Mouse (Mus musculus) CD8-positive naive resting alpha-beta T cell, adult 2 months (primary cell): ENCODE measurements around the gene Slc24a4.
"Not testable (repeated sequence)": the region's sequence is repeated elsewhere in the genome, so short reads cannot be mapped to it uniquely, and the experiment has no call there.

Experiments used
- DNase-seq, 2 experiments: peaks; one replicate each; pipeline ENCODE4 v3.0.0; 2022; ENCODE audit warnings: low read depth in 2 of 2, low spot score in 2 of 2

Slc24a4 gene

DNA sequence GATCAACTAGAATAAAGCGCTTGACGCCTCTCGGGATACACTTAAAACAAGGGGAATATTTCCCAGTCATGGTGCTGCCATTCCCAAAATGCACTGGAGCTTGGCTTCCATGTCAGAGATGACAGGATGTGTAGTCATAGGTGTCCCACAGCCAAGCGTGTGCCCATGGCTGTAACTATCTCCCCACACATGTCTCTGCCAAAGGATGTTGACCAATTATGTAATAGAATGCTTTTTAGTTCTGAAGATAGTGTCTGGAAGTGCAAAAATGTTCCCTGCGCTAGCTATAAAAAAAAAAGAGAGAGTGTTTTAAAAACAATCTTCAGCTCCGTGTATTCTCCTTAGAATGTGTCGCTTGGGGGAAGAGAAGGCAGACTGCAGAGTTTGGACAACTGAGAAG, 36.1 kb downstream of the Slc24a4 start:
- no peak for DNase-seq

- DNase-seq, result no peak
Measured at GRCm38 (mm10) chr12:102166691-102167261, 38.2 kb downstream of the Slc24a4 start.

DNA sequence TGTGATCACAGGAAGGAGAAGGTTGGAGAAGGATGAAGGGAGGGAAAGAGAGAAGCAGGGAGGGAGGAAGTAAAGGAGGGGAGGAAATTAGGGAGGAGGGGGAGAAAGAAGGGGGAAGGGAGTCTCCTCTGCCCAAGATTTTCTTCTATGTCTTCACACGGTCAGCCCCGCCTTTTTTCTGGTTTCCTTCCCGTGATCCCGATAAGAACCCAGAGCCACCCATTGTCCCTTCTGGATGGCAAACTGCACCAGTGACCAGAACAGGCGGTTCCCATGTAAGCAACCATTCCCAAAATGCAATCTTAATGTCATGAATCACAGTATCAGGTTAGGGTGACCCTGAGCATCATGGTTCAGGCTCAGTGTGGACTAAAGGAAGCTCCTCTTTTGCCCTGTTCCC, 38.8 kb downstream of the Slc24a4 start:
- DNase-seq, result no peak

DNA sequence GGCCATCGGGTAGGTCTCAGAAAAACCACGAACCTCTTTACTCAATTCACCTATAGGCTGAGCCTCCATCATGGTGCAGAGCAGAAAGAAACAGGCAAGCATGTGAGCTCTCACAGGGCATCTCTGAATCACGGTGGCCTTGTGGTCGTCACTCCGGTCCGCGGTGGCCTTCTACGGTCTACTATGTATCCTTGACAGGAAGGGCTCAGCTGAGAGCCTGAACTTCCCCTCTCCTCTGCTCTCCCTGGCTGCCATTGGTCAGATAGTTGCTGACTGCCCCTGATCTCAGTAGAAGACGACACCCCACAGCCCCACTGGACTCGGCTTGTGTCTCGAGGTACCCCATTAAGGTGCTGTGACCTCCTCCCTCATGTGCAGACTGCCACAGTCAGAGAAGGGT, 44.2 kb downstream of the Slc24a4 start:
- DNase-seq, result no peak

GRCm38 (mm10) chr12:102173345-102173744, 44.8 kb downstream of the Slc24a4 start:
- no peak for DNase-seq

DNA sequence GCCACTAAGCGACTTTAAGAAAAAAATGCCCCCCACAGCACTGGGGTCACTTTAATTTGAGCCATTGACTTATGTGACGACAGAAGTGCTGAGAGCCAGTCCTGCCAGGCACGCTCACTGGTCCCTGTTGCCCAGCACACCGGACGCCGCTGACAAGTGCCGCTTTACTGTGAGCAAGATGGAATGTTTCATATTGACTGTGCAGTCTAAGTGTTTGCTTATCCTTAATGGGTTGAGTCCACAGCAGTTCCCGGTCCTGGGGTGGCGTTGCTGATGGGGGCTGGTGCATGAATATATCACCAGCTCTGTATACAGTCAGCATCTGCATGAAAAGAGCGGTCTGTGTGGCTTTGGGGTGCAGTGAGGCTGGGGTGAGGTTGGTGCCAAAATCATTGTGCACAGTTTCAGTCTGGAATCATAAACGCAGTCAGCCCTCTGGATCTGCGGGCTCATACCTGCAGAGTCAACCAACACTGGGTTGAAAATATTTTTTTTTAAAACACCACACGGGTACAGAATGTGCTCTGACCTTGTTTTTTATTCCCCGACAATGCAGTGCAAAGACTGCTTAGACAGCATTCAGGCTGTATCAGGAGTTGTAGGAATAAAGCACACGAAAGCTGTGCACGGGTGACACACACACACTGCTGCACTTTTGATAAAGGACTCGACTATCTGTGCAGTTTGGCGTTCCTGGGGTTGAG, 52.0 kb downstream of the Slc24a4 start:
- no peak for DNase-seq

DNA sequence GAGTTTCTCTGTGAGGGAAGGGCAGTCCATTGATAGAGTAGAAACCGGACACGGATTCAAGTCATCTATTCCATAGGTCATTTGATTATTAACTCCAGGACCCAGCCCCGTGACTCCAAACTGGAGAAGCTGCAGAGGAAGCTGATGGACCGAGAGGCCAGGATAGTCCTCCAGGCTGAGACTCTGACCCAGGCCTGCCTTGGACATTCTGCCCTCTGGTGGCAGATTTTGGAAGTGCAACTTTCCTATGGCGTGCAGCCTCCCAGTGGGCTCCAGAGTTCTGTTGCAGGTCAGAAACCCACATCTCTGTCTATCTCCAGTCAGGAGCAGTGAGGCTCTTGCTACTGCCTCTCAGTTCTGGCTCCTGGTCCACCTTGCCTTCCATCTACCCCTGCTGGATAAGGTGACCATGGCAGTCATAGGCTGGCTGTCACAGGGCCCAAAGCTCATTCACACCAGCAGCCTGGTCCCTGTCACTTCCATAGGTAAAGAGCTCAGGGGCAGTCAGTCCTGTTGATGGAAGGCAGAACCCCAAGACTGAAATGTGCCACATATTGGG, 53.3 kb downstream of the Slc24a4 start:
- peak; percentile 44 to 45 for DNase-seq

GRCm38 (mm10) chr12:102182621-102183020, 54.1 kb downstream of the Slc24a4 start:
- no peak for DNase-seq

GRCm38 (mm10) chr12:102183201-102183600, 54.7 kb downstream of the Slc24a4 start:
- no peak for DNase-seq

DNA sequence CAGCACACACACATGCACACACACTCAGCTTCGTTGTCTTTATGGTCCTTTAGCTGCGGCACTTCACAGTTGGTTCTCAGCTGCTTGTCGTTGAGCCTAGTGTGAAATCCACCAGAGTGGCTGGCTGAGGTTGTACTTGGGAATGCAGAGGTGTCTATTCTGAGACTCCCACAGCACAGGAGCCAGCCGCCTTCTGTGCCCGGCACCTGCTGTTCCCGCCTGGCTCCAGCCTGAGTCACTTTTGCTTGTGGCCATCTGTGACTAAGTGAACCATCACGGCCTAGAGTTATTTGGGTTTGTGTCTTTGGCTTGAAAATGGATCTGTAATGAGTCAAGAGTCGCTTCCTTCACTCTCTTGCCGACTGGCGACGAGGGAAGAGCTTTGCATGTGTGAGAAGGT, 62.3 kb downstream of the Slc24a4 start:
- no peak for DNase-seq

- no peak for DNase-seq
Measured at GRCm38 (mm10) chr12:102201516-102201915, 73.0 kb downstream of the Slc24a4 start.

GRCm38 (mm10) chr12:102202901-102203300, 74.4 kb downstream of the Slc24a4 start:
- DNase-seq, result no peak

- no peak for DNase-seq
Measured at GRCm38 (mm10) chr12:102206471-102206870, 77.9 kb downstream of the Slc24a4 start.

GRCm38 (mm10) chr12:102207245-102207644, 78.7 kb downstream of the Slc24a4 start:
- no peak for DNase-seq

DNA sequence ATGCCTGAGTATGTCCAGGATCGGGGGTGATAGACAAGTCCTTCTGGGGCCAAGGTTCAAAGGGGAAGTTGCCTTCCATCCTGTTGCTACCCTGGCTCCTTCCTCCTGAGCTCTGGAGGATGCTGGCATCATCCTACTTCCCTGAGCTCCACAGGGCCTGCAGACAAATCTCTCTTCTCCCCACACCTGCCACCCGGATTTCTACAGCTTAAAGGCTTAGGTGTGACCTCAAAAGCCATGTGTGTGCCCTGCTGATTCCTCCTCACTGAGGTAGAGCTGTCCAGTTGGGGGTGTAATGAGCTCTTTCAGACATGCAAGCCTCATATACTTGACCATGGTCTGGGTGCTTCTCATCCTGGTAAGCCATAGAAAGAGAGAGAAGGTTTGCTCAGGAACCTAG, 82.3 kb downstream of the Slc24a4 start:
- DNase-seq, result no peak

DNA sequence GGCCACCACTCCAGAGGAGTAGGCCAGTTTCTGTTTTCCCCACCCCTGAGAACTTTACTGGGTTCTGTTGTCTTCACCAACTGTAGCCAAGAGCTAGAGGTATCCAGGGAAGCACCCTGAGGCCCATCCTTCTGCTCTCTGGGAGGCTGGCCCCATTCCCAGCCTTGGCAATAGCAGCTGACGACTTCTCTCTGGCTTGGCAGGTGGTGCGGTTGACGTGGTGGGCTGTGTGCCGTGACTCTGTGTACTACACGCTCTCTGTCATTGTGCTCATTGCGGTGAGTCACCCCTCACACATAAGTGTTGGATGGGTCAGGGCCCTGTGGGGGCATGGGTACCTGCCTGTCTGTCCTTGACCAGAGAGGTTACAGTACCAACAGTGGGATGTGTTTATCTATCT, 94.9 kb downstream of the Slc24a4 start:
- DNase-seq, result no peak

GRCm38 (mm10) chr12:102224112-102224511, 95.6 kb downstream of the Slc24a4 start:
- not testable (repeated sequence) for DNase-seq

DNA sequence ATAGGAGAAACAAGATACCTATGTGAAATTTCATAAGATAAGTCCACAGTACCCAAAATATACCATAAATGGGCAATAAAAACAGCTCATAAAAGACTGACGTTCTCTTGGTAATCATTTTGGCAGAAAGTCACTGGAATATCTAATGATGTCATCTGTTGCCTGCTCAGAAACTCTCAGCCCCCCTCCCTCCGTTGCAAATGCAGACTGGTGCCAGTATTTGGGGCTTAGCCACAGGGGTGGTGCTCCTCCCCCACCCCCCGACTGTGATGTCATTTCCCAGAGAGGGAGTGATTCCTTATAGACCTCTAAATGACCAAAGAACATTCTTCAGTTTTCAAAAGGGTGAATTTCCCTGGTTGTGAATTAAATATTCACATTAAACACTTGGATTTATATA, 96.6 kb downstream of the Slc24a4 start:
- DNase-seq, result no peak

DNA sequence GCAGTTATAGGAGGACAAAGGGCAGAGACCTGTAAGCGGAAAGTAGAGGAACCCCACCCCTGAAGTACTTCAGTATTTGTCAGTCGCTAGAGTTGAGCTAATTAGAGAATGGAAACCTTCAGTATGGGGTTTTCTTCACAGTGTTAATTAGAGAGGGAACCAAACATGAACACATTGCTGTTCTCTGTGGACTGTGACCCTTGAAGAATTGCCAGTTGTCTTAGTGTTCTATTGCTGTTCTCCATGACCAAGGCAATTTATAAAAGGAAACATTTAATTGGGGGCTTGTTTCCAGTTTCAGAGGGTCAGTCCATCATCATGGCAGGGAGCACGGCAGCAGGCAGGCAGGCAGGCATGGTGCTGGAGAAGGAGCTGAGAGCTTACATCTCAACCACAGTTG, 107.0 kb downstream of the Slc24a4 start:
- no peak for DNase-seq

DNA sequence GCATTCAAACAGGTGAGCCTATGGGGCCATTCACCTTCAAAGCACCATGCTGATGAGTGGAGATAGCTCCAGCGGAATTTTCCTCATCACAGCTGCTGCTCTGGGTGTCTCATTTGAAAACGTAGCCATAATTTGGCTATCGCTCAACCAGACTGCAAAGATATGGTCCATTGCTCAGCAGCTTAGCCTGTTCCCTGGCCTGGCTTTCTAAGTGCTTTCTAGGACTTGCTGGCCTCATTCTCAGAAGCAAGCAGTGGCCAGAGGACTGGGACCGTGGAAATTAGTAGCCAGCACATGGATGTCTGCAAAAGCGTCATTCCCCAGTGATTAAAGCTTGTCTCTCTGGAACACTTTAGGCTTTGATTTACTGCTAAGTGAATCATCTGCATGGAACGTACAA, 107.8 kb downstream of the Slc24a4 start:
- DNase-seq, result no peak

DNA sequence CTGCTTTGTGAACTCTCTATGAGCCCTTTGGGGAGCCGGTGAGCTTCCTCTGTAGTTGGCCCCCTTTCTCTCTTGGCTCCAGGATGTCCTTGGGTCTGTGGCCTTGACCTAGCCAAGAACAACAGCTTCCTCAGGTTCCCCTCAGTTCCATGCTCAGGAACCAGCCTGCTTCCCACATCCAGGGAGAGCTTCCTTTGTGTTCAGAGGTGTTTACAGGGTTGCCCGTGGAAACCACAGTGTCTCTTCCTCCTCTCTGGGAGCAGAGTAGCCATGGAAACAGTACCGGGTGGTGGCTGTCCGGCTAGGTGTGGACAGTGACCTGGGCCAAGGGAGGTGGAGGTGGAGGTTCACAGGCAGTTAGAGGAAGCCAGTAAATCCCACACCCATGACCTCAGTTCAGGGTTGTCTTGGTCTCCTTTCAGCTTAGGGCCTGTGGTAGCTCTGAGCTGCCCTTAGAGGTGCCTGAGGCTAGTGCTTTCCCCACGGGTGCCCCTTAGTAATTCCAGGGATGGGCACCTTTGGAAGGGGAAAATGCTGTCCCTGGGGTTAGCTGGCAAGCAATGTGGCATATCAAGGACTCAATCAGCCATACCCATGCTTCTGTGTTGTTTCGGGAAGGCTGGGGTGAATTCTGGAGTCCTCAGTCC, 113.7 kb downstream of the Slc24a4 start:
- DNase-seq, result no peak

DNA sequence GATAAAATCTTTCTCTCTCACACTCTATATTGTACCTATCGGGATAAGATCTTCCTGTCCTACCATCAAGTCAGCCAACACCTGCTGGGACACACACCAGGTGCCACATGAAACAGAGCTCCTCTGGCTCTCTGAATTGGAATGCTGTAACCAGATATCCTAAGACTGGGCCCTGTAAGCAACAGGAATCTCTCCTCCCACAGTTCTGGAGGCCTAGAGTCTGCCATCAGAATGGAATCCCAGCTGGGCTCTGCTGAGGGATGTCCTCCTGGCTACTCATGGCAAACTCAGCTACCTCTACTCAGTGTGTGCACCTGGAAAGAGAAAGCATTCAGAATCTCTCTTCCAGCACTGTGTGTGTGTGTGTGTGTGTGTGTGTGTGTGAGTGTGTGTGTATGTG, 115.4 kb downstream of the Slc24a4 start:
- DNase-seq, result no peak
